Mouse (Mus musculus): ENCODE measurements around the gene Sla2. TPM values are rescaled to one million over a fixed set of nuclear protein-coding genes. Genes with fewer than 3 reads are reported as not detected.
"Not testable (repeated sequence)": the region's sequence is repeated elsewhere in the genome, so short reads cannot be mapped to it uniquely, and the experiment has no call there.

Sla2 gene
- polyA plus RNA-seq, 1 experiment from 2014 or later, result 0.22 TPM

DNA sequence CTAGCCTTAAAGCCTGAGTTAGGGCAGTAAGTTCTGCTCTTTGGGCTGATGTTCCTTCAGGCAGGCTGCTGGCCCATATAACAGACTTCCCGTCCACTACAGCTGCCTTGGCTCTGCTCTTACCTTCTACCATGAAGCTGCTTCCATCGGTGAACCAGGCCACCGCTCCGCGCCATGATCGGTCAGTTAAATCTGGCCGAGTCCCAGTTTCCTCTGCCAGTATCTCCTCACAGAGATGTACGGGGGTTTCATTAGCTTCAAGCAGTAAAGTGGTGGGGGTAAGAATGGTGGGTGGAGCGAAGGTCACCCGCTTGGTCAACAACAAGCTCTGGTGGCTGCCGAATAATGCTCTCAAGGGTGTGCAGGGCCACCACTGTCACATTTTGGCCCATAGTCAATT, 52.7 kb downstream of the Sla2 start:
- no peak overlapping the region for H3K9ac ChIP-seq (replicated peaks; ENCODE audit: low read depth, low read length)
- no peak overlapping the region for H3K4me3 ChIP-seq (ENCODE audit: low read depth, low read length)
- H3K4me2 ChIP-seq (replicated peaks; ENCODE audit: low read depth, low read length), result no peak overlapping the region
- peaks cover 13% of the 10 kb centered on the region; the same call in 1 of the 2 replicates for H3K9me3 ChIP-seq (ENCODE audit: control insufficient read depth, low read depth, low read length)
- ATAC-seq (ENCODE audit: insufficient number of reproducible peaks, insufficient read depth, low FRiP score, low read depth), result no peak
- H3K4me1 ChIP-seq (ENCODE audit: control insufficient read depth, insufficient read depth, low read length), result peaks cover 8% of the 10 kb centered on the region
- no peaks in the 10 kb centered on the region for H3K27me3 ChIP-seq (ENCODE audit: control insufficient read depth, insufficient read depth, low read length)
- WGBS, result 96% methylated on average over 11 of the region's 11 CpGs
- peaks cover 43% of the 10 kb centered on the region for H3K36me3 ChIP-seq (ENCODE audit: control insufficient read depth, insufficient read depth, low read length)
- no peak overlapping the region for H3K27ac ChIP-seq (ENCODE audit: low read length)

DNA sequence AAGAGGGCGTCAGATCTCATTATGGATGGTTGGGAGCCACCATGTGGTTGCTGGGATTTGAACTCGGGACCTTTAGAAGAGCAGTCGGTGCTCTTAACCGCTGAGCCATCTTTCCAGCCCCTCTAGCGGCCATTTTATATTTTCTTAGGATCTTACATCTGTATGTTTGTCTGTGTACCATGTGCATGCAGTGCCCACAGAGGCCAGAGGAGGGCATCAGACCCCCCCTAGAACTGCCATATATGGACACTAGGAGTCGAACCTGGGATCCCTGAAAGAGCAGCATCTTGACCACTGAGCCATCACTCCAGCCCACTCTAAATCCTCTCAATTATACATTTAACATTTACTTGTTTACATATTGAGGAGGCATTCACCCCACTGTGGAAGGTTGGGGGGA, 61.9 kb downstream of the Sla2 start:
- H3K4me3 ChIP-seq (ENCODE audit: low read depth, low read length); H3K4me2 ChIP-seq (replicated peaks; ENCODE audit: low read depth, low read length); H3K36me3 ChIP-seq (ENCODE audit: control insufficient read depth, insufficient read depth, low read length); H3K27me3 ChIP-seq (ENCODE audit: control insufficient read depth, insufficient read depth, low read length); H3K4me1 ChIP-seq (ENCODE audit: control insufficient read depth, insufficient read depth, low read length); H3K9ac ChIP-seq (replicated peaks; ENCODE audit: low read depth, low read length); H3K9me3 ChIP-seq (ENCODE audit: control insufficient read depth, low read depth, low read length); ATAC-seq (ENCODE audit: insufficient number of reproducible peaks, insufficient read depth, low FRiP score, low read depth); H3K27ac ChIP-seq (ENCODE audit: low read length): not testable (repeated sequence)
- 93% methylated on average over 5 of the region's 6 CpGs for WGBS

Other genes with a start within 250 kb of the Sla2 start
- gene Myl9, start 111.8 kb downstream of the Sla2 start, polyA plus RNA-seq (2014; fragmentation: Nextera tagmentation; extraction: Ambion mirVana), result 1,732 and 1,736 TPM in 2 replicates
- gene Tgif2, start 47.2 kb downstream of the Sla2 start, polyA plus RNA-seq (2014; fragmentation: Nextera tagmentation; extraction: Ambion mirVana), result 67.1 and 73.7 TPM in 2 replicates
- 8.0 and 9.1 TPM in 2 replicates for gene 4930518I15Rik, start 29.2 kb downstream of the Sla2 start, polyA plus RNA-seq (2014; fragmentation: Nextera tagmentation; extraction: Ambion mirVana)
- gene Rab5if, start 24.1 kb downstream of the Sla2 start, polyA plus RNA-seq (2014; fragmentation: Nextera tagmentation; extraction: Ambion mirVana), result 189 and 202 TPM in 2 replicates
- gene Ndrg3, start 104.9 kb upstream of the Sla2 start, polyA plus RNA-seq (2014; fragmentation: Nextera tagmentation; extraction: Ambion mirVana), result 44.4 and 45.1 TPM in 2 replicates
- gene Dsn1, start 120.0 kb upstream of the Sla2 start, polyA plus RNA-seq (2014; fragmentation: Nextera tagmentation; extraction: Ambion mirVana), result 36.4 and 38.7 TPM in 2 replicates
- gene Soga1, start 192.1 kb upstream of the Sla2 start, polyA plus RNA-seq (2014; fragmentation: Nextera tagmentation; extraction: Ambion mirVana), result 7.3 and 8.1 TPM in 2 replicates
- not detected in 2 replicates for gene Tldc2, start 199.9 kb upstream of the Sla2 start, polyA plus RNA-seq (2014; fragmentation: Nextera tagmentation; extraction: Ambion mirVana)
- gene Samhd1, start 248.1 kb upstream of the Sla2 start, polyA plus RNA-seq (2014; fragmentation: Nextera tagmentation; extraction: Ambion mirVana), result 30.6 and 32.5 TPM in 2 replicates

Measured in stomach, embryonic 14.5 days (tissue).